Mouse (Mus musculus): ENCODE measurements at regions not wholly inside any gene's neighbourhood (a gene's known extent, or its start where the extent isn't known, plus 50 kb on each side); places are given as distances from the start of the nearest gene placed in this dataset.

DNA sequence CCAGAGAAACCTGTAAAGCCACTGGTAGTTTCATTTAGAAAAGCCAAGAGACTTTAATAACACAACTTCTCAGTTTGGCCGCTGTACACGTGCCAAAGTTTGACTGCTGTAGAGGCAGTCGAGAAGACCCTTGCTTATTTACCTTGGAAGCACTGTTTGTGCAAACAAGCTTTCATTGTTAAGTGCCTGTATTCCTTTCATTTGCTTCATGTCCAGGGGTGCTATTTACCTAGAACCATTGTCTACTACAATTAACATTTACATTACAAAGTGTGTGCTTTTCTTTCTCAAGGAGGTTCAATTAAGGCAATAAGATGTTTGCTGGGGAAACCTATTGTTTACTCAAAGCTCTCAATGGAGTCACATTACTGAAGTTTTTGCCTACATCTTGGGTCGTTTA lies 236.9 kb downstream of the Mef2c start:
- Histone ChIP-seq H3K4me3 (ENCODE audit: low read length) (no peak overlapping the region), H3K27me3 (replicated peaks; ENCODE audit: control insufficient read depth, insufficient read depth, low read length) (peaks cover 44% of the 10 kb centered on the region), H3K4me2 (ENCODE audit: low read depth, low read length) (no peak overlapping the region), H3K4me1 (ENCODE audit: control insufficient read depth, insufficient read depth, low read length) (no peaks in the 10 kb centered on the region), H3K36me3 (ENCODE audit: control insufficient read depth, insufficient read depth, low read length) (no peaks in the 10 kb centered on the region), H3K9me3 (ENCODE audit: control insufficient read depth, low read length) (no peaks in the 10 kb centered on the region), H3K9ac (ENCODE audit: low read depth, low read length) (no peak overlapping the region), H3K27ac (ENCODE audit: low read length) (no peak overlapping the region)
- WGBS: 21% methylated on average over 4 of the region's 4 CpGs
- no peak for ATAC-seq

DNA sequence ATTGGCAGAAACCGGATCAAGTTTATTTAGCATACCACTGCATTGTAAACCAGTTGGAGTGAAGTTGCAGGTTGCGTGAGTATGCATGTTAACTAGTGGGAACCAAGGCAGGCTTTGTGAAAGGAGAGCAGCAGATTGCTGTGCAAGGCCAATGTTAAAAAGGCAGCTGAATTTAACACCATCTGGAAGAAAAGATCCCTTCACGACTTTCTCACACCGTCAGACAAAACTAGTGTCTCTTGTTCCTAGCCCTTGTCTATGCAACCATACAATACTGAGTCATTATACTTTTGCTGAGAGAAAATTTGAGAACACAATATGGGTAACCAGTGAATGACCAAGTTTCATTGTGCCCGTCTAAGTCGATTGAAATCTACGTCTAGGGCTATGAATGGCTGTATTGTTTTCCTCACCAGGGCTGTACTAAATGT lies 237.8 kb downstream of the Mef2c start:
- Histone ChIP-seq H3K4me1 (ENCODE audit: control insufficient read depth, insufficient read depth, low read length) (no peaks in the 10 kb centered on the region), H3K9me3 (ENCODE audit: control insufficient read depth, low read length) (no peaks in the 10 kb centered on the region), H3K27me3 (replicated peaks; ENCODE audit: control insufficient read depth, insufficient read depth, low read length) (peaks cover 41% of the 10 kb centered on the region), H3K9ac (ENCODE audit: low read depth, low read length) (no peak overlapping the region), H3K4me2 (ENCODE audit: low read depth, low read length) (no peak overlapping the region), H3K27ac (ENCODE audit: low read length) (no peak overlapping the region), H3K4me3 (ENCODE audit: low read length) (no peak overlapping the region), H3K36me3 (ENCODE audit: control insufficient read depth, insufficient read depth, low read length) (no peaks in the 10 kb centered on the region)
- no peak for ATAC-seq
- WGBS: 37% methylated on average over 7 of the region's 7 CpGs

DNA sequence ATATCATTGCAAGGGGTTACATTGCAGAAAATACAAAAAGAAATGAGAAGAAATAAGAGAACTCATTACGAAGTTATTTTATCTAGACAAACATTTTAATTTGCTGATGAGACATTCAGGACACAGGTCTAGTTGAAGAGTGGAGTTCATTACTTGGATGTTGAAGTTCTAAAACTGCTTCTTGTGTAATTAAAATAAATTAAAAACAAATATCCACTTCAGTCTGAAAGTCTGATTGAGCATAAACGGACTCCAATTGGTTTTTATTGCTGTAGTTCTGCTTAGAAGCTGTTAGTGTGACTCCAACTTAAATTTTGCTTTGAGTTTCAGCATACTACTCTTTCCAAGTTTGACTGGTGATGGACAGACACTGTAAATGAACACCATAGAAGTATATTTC lies 238.3 kb downstream of the Mef2c start:
- Histone ChIP-seq H3K4me3 (ENCODE audit: low read length) (no peak overlapping the region), H3K4me2 (ENCODE audit: low read depth, low read length) (no peak overlapping the region), H3K9me3 (ENCODE audit: control insufficient read depth, low read length) (no peaks in the 10 kb centered on the region), H3K9ac (ENCODE audit: low read depth, low read length) (no peak overlapping the region), H3K27ac (ENCODE audit: low read length) (no peak overlapping the region), H3K27me3 (replicated peaks; ENCODE audit: control insufficient read depth, insufficient read depth, low read length) (peaks cover 40% of the 10 kb centered on the region), H3K36me3 (ENCODE audit: control insufficient read depth, insufficient read depth, low read length) (no peaks in the 10 kb centered on the region), H3K4me1 (ENCODE audit: control insufficient read depth, insufficient read depth, low read length) (no peaks in the 10 kb centered on the region)
- 59% methylated on average over 2 of the region's 2 CpGs for WGBS
- no peak for ATAC-seq

GRCm38 (mm10) chr13:83742546-83742945 lies 238.7 kb downstream of the Mef2c start:
- no peak overlapping the region for H3K9ac ChIP-seq (ENCODE audit: low read depth, low read length)
- H3K4me3 ChIP-seq (ENCODE audit: low read length): no peak overlapping the region
- no peaks in the 10 kb centered on the region for H3K4me1 ChIP-seq (ENCODE audit: control insufficient read depth, insufficient read depth, low read length)
- 57% methylated on average over 3 of the region's 3 CpGs for WGBS
- no peak overlapping the region for H3K4me2 ChIP-seq (ENCODE audit: low read depth, low read length)
- H3K36me3 ChIP-seq (ENCODE audit: control insufficient read depth, insufficient read depth, low read length): no peaks in the 10 kb centered on the region
- H3K27ac ChIP-seq (ENCODE audit: low read length): no peak overlapping the region
- ATAC-seq: no peak
- H3K9me3 ChIP-seq (ENCODE audit: control insufficient read depth, low read length): no peaks in the 10 kb centered on the region
- H3K27me3 ChIP-seq (replicated peaks; ENCODE audit: control insufficient read depth, insufficient read depth, low read length): peaks cover 35% of the 10 kb centered on the region

DNA sequence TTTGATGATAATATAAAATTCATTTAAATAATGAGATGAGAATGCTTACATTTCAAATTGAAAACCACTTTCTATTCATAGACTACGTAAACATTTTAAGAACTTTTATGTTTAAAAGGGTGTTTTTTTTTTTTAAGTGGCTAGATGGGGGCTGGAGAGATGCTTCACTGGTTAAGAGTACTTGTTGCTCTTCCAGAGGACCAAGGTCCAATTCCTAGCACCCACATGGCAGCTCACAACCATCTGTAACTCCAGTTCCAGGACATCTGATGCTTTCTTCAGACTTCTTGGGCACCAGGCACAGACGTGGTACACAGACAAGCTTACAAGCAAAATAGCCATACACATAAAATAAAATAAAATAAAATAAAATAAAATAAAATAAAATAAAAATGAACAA lies 239.5 kb downstream of the Mef2c start:
- Histone ChIP-seq H3K4me1 (ENCODE audit: control insufficient read depth, insufficient read depth, low read length) (no peaks in the 10 kb centered on the region), H3K9me3 (ENCODE audit: control insufficient read depth, low read length) (no peaks in the 10 kb centered on the region), H3K27ac (ENCODE audit: low read length) (no peak overlapping the region), H3K4me2 (ENCODE audit: low read depth, low read length) (no peak overlapping the region), H3K4me3 (ENCODE audit: low read length) (no peak overlapping the region), H3K27me3 (replicated peaks; ENCODE audit: control insufficient read depth, insufficient read depth, low read length) (peaks cover 29% of the 10 kb centered on the region), H3K36me3 (ENCODE audit: control insufficient read depth, insufficient read depth, low read length) (no peaks in the 10 kb centered on the region), H3K9ac (ENCODE audit: low read depth, low read length) (no peak overlapping the region)
- no peak for ATAC-seq
- WGBS: 86% methylated on average over 2 of the region's 2 CpGs

DNA sequence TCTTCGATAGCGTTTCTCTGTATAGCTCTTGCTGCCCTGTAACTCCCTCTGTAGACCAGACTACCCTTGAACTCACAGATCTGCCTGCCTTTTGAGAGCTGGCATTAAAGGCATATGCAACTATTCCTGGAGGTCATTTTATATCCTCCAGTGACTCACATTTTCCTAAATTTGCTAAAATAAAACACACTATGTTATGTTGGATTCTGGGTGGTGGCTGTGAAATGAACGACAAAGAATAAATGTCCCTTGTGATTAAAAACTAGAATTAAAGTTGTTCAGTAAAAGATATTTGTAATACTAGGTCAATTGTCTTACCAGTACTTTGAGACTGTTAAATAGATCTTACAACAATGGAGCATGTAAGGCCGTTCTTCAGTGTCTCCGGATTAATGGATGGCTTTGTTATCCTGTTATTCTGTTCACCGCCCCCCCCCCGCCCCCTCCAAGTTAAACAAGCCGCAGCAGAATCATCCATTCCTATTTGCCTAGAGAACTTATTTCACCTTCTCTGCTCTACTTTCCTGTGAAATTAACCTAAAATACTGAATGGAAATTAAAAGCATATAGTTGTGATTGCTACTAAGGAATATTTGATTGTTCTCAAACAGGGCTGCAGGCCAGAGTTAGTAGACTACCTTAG lies 240.4 kb downstream of the Mef2c start:
- Histone ChIP-seq H3K36me3 (ENCODE audit: control insufficient read depth, insufficient read depth, low read length) (no peaks in the 10 kb centered on the region), H3K4me3 (ENCODE audit: low read length) (no peak overlapping the region; the same call in 1 of the 2 replicates), H3K27ac (ENCODE audit: low read length) (no peak overlapping the region), H3K9ac (ENCODE audit: low read depth, low read length) (no peak overlapping the region), H3K9me3 (ENCODE audit: control insufficient read depth, low read length) (no peaks in the 10 kb centered on the region), H3K4me1 (ENCODE audit: control insufficient read depth, insufficient read depth, low read length) (no peaks in the 10 kb centered on the region), H3K4me2 (ENCODE audit: low read depth, low read length) (no peak overlapping the region; the same call in 1 of the 2 replicates), H3K27me3 (replicated peaks; ENCODE audit: control insufficient read depth, insufficient read depth, low read length) (peaks cover 23% of the 10 kb centered on the region)
- 48% methylated on average over 8 of the region's 8 CpGs for WGBS
- ATAC-seq: no peak

GRCm38 (mm10) chr13:83744981-83745555 lies 241.2 kb downstream of the Mef2c start:
- peaks cover 14% of the 10 kb centered on the region for H3K27me3 ChIP-seq (replicated peaks; ENCODE audit: control insufficient read depth, insufficient read depth, low read length)
- H3K4me2 ChIP-seq (ENCODE audit: low read depth, low read length): peak overlapping the region; percentile 75
- no peak overlapping the region for H3K27ac ChIP-seq (ENCODE audit: low read length)
- H3K4me1 ChIP-seq (ENCODE audit: control insufficient read depth, insufficient read depth, low read length): no peaks in the 10 kb centered on the region
- WGBS: 1% methylated on average over 38 of the region's 38 CpGs
- peak; percentile 92 for ATAC-seq
- H3K4me3 ChIP-seq (ENCODE audit: low read length): peak overlapping the region; percentile 50
- H3K9me3 ChIP-seq (ENCODE audit: control insufficient read depth, low read length): no peaks in the 10 kb centered on the region
- no peaks in the 10 kb centered on the region for H3K36me3 ChIP-seq (ENCODE audit: control insufficient read depth, insufficient read depth, low read length)
- peak overlapping the region; percentile 51 for H3K9ac ChIP-seq (ENCODE audit: low read depth, low read length)

GRCm38 (mm10) chr13:83745961-83746360 lies 242.1 kb downstream of the Mef2c start:
- Histone ChIP-seq H3K4me2 (ENCODE audit: low read depth, low read length) (no peak overlapping the region), H3K9me3 (ENCODE audit: control insufficient read depth, low read length) (no peaks in the 10 kb centered on the region), H3K4me1 (ENCODE audit: control insufficient read depth, insufficient read depth, low read length) (no peaks in the 10 kb centered on the region), H3K27me3 (replicated peaks; ENCODE audit: control insufficient read depth, insufficient read depth, low read length) (peaks cover 14% of the 10 kb centered on the region), H3K36me3 (ENCODE audit: control insufficient read depth, insufficient read depth, low read length) (no peaks in the 10 kb centered on the region), H3K27ac (ENCODE audit: low read length) (no peak overlapping the region), H3K9ac (ENCODE audit: low read depth, low read length) (no peak overlapping the region), H3K4me3 (ENCODE audit: low read length) (no peak overlapping the region)
- ATAC-seq: no peak
- WGBS: 84% methylated on average over 5 of the region's 5 CpGs

GRCm38 (mm10) chr13:83747671-83748070 lies 243.8 kb downstream of the Mef2c start:
- ATAC-seq: no peak
- H3K9me3 ChIP-seq (ENCODE audit: control insufficient read depth, low read length): no peaks in the 10 kb centered on the region
- H3K4me2 ChIP-seq (ENCODE audit: low read depth, low read length): no peak overlapping the region
- no peak overlapping the region for H3K27ac ChIP-seq (ENCODE audit: low read length)
- no peaks in the 10 kb centered on the region for H3K36me3 ChIP-seq (ENCODE audit: control insufficient read depth, insufficient read depth, low read length)
- no peaks in the 10 kb centered on the region for H3K4me1 ChIP-seq (ENCODE audit: control insufficient read depth, insufficient read depth, low read length)
- 69% methylated on average over 3 of the region's 3 CpGs for WGBS
- H3K9ac ChIP-seq (ENCODE audit: low read depth, low read length): no peak overlapping the region
- no peak overlapping the region for H3K4me3 ChIP-seq (ENCODE audit: low read length)
- H3K27me3 ChIP-seq (replicated peaks; ENCODE audit: control insufficient read depth, insufficient read depth, low read length): peaks cover 12% of the 10 kb centered on the region
